ENCODE assay signal across 16 mouse cellular contexts in the genomic region with DNA sequence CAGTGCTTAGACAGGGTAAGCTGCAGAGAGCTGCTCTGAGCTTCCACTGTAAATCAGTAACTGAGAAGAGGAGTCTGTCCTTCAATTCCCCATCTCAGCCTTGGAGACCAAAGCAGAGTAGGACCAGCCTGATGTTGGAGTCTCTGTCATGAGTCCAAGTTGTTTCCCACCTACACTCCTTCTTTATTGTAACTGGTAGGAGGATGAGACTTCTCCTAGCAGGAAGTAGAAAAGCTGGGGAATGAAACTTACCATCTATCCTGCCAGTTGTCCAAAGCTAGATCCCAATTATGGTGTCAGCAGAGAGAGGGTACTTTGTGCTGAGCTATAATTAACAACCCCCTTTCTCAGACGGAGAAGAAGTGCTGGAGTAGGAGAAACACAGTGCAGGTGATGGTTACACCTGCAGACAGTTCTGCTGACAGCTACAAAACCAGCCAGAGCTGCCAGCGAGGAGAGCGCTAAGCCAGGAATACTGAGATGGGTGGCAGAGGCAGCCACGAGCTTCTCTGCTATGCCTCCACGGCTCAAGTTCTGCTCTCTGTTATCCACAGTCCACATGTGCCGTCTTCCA.
"Had no signal": no experiment of that assay in that cellular context is flagged by ENCODE, and none has a peak within 500 bp of the region (broad histone marks: within the 10 kb centered on the region; RNA-seq: fewer than 3 reads in every experiment).

No protein-coding gene starts in this region.

- H3K27me3 ChIP-seq: limb, embryonic 15.5 days; liver, embryonic 12.5 days; neural tube, embryonic 12.5 days had no signal

- ATAC-seq: liver, embryonic 12.5 days had no signal

- H3K9me3 ChIP-seq: limb, embryonic 15.5 days; liver, embryonic 12.5 days; midbrain, embryonic 10.5 days; neural tube, embryonic 12.5 days had no signal

- H3K4me3 ChIP-seq: limb, embryonic 15.5 days; liver, embryonic 12.5 days; midbrain, embryonic 10.5 days; neural tube, embryonic 12.5 days had no signal

- H3K27ac ChIP-seq: kidney, postnatal 0 days; limb, embryonic 15.5 days; liver, embryonic 12.5 days; midbrain, embryonic 10.5 days; neural tube, embryonic 12.5 days had no signal

- DNase-seq: kidney, adult 11 months; kidney, adult 9 months; lung, embryonic 14.5 days; lung, postnatal 10 days; lung, postnatal 4 days; midbrain, embryonic 14.5 days; retina, postnatal 1 day; right cerebral cortex, postnatal 4 days; spleen, adult 18-20 months; thymus, adult 2 months; thymus, postnatal 36 days had no signal

- H3K36me3 ChIP-seq: limb, embryonic 15.5 days; liver, embryonic 12.5 days; midbrain, embryonic 10.5 days; neural tube, embryonic 12.5 days had no signal

- H3K4me1 ChIP-seq: limb, embryonic 15.5 days; liver, embryonic 12.5 days had no signal
